Mouse (Mus musculus): ENCODE measurements around the gene Mindy1. TPM values are rescaled to one million over a fixed set of nuclear protein-coding genes. Genes with fewer than 3 reads are reported as not detected.
A peak's percentile ranks its signal among the peaks of the same experiment; 100 is the strongest.

The Mindy1 gene
- polyA plus RNA-seq, 1 experiment = 43.6 TPM

- Histone ChIP-seq H3K4me1 (ENCODE audit: control insufficient read depth, insufficient read depth, low read length) (peaks cover 10% of the 10 kb centered on the region), H3K27ac (ENCODE audit: insufficient read depth, low read length) (peak overlapping the region; percentile 21; the same call in 1 of the 2 replicates), H3K27me3 (ENCODE audit: control insufficient read depth, insufficient read depth, low read length, poor library complexity, severe bottlenecking) (no peaks in the 10 kb centered on the region), H3K4me3 (ENCODE audit: low read depth, low read length) (no peak overlapping the region), H3K36me3 (ENCODE audit: control insufficient read depth, insufficient read depth, low read length, poor library complexity, severe bottlenecking) (peaks cover 12% of the 10 kb centered on the region), H3K9ac (ENCODE audit: low read depth, poor library complexity, severe bottlenecking) (no peak overlapping the region), H3K9me3 (replicated peaks; ENCODE audit: control insufficient read depth, insufficient read depth, low read length, poor library complexity, severe bottlenecking) (no peaks in the 10 kb centered on the region)
- TF ChIP-seq EP300 (IDR thresholded peaks at IDR 0.05; ENCODE audit: insufficient read depth, low read depth, low read length) (no peak), POLR2A (IDR thresholded peaks at IDR 0.05; ENCODE audit: insufficient read depth, low read length) (no peak), CTCF (IDR thresholded peaks at IDR 0.05; ENCODE audit: low read depth, low read length) (peak; percentile 53)
Observed at GRCm38 (mm10) chr3:95296103-95296469, 14.9 kb downstream of the Mindy1 start.

DNA sequence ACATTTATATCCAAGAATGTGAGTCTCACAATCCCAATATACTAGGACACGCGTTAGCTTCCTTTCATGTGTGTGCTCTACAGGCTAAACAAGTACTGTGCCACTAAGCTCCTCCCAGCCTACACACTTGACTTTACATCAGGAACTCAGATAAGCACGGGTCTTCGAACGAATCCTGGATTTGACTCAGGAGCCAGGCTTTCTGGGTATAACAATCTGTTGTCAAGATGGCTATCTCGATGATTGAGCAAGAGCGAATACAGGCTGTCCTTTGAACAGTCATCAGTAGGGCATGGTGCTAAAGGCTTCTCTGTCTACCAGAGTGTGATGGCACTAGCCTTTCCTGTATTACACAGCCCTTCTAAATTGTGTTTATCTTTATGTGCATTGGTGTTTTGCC lies 16.9 kb downstream of the Mindy1 start:
- H3K36me3 ChIP-seq (ENCODE audit: control insufficient read depth, insufficient read depth, low read length, poor library complexity, severe bottlenecking) = peaks cover 7% of the 10 kb centered on the region; the same call in 1 of the 2 replicates
- TF ChIP-seq EP300 (IDR thresholded peaks at IDR 0.05; ENCODE audit: insufficient read depth, low read depth, low read length) (no peak), POLR2A (IDR thresholded peaks at IDR 0.05; ENCODE audit: insufficient read depth, low read length) (no peak), CTCF (IDR thresholded peaks at IDR 0.05; ENCODE audit: low read depth, low read length) (no peak)
- no peak overlapping the region for H3K4me3 ChIP-seq (ENCODE audit: low read depth, low read length)
- no peak overlapping the region for H3K27ac ChIP-seq (ENCODE audit: insufficient read depth, low read length)
- no peaks in the 10 kb centered on the region for H3K27me3 ChIP-seq (ENCODE audit: control insufficient read depth, insufficient read depth, low read length, poor library complexity, severe bottlenecking)
- H3K9ac ChIP-seq (ENCODE audit: low read depth, poor library complexity, severe bottlenecking) = no peak overlapping the region
- H3K9me3 ChIP-seq (replicated peaks; ENCODE audit: control insufficient read depth, insufficient read depth, low read length, poor library complexity, severe bottlenecking) = no peaks in the 10 kb centered on the region
- H3K4me1 ChIP-seq (ENCODE audit: control insufficient read depth, insufficient read depth, low read length) = peaks cover 6% of the 10 kb centered on the region

GRCm38 (mm10) chr3:95301204-95301796 lies 20.2 kb downstream of the Mindy1 start:
- Histone ChIP-seq H3K4me1 (ENCODE audit: control insufficient read depth, insufficient read depth, low read length) (no peaks in the 10 kb centered on the region), H3K9ac (ENCODE audit: low read depth, poor library complexity, severe bottlenecking) (no peak overlapping the region), H3K27me3 (ENCODE audit: control insufficient read depth, insufficient read depth, low read length, poor library complexity, severe bottlenecking) (no peaks in the 10 kb centered on the region), H3K27ac (ENCODE audit: insufficient read depth, low read length) (no peak overlapping the region), H3K4me3 (ENCODE audit: low read depth, low read length) (no peak overlapping the region), H3K9me3 (replicated peaks; ENCODE audit: control insufficient read depth, insufficient read depth, low read length, poor library complexity, severe bottlenecking) (no peaks in the 10 kb centered on the region), H3K36me3 (ENCODE audit: control insufficient read depth, insufficient read depth, low read length, poor library complexity, severe bottlenecking) (no peaks in the 10 kb centered on the region)
- TF ChIP-seq POLR2A (IDR thresholded peaks at IDR 0.05; ENCODE audit: insufficient read depth, low read length) (no peak), EP300 (IDR thresholded peaks at IDR 0.05; ENCODE audit: insufficient read depth, low read depth, low read length) (no peak), CTCF (IDR thresholded peaks at IDR 0.05; ENCODE audit: low read depth, low read length) (no peak)

GRCm38 (mm10) chr3:95306244-95306643 lies 25.1 kb downstream of the Mindy1 start:
- no peak overlapping the region for H3K27ac ChIP-seq (ENCODE audit: insufficient read depth, low read length)
- H3K27me3 ChIP-seq (ENCODE audit: control insufficient read depth, insufficient read depth, low read length, poor library complexity, severe bottlenecking) = no peaks in the 10 kb centered on the region
- H3K36me3 ChIP-seq (ENCODE audit: control insufficient read depth, insufficient read depth, low read length, poor library complexity, severe bottlenecking) = no peaks in the 10 kb centered on the region
- TF ChIP-seq POLR2A (IDR thresholded peaks at IDR 0.05; ENCODE audit: insufficient read depth, low read length) (no peak), CTCF (IDR thresholded peaks at IDR 0.05; ENCODE audit: low read depth, low read length) (no peak), EP300 (IDR thresholded peaks at IDR 0.05; ENCODE audit: insufficient read depth, low read depth, low read length) (no peak)
- H3K4me1 ChIP-seq (ENCODE audit: control insufficient read depth, insufficient read depth, low read length) = peaks cover 5% of the 10 kb centered on the region
- H3K9ac ChIP-seq (ENCODE audit: low read depth, poor library complexity, severe bottlenecking) = no peak overlapping the region
- H3K4me3 ChIP-seq (ENCODE audit: low read depth, low read length) = no peak overlapping the region
- no peaks in the 10 kb centered on the region for H3K9me3 ChIP-seq (replicated peaks; ENCODE audit: control insufficient read depth, insufficient read depth, low read length, poor library complexity, severe bottlenecking)

DNA sequence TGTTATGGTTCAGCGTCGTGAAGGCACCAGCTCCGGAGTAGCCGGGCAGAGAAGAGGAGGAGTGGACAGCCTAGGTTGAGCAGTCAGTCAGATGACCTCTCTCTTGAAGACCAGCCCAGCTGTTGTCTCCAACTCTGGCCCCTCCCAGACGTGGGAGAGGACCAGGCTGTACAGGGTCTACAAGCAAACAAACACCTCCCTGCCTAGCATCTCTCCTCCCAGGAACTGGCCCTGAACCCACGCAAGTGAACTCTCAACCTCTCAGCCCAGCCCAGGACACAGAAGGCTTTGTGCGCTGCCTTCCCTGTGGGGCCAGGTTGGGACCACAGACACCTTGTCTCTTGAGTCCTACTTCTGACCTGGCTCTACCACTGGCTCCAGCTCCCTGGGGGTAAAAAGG lies 26.0 kb downstream of the Mindy1 start, which contains the start of gene Anxa9:
Anxa9 (minus strand) TSS at position 77 of the 400 bp plus-strand sequence.
- Histone ChIP-seq H3K27ac (ENCODE audit: insufficient read depth, low read length) (peak within 1 kb of the TSS; percentile 68), H3K4me1 (ENCODE audit: control insufficient read depth, insufficient read depth, low read length) (peaks cover 5% of the 10 kb centered on the region), H3K4me3 (ENCODE audit: low read depth, low read length) (no peak within 1 kb of the TSS), H3K9me3 (replicated peaks; ENCODE audit: control insufficient read depth, insufficient read depth, low read length, poor library complexity, severe bottlenecking) (no peaks in the 10 kb centered on the region), H3K36me3 (ENCODE audit: control insufficient read depth, insufficient read depth, low read length, poor library complexity, severe bottlenecking) (no peaks in the 10 kb centered on the region), H3K27me3 (ENCODE audit: control insufficient read depth, insufficient read depth, low read length, poor library complexity, severe bottlenecking) (no peaks in the 10 kb centered on the region), H3K9ac (ENCODE audit: low read depth, poor library complexity, severe bottlenecking) (no peak within 1 kb of the TSS)
- no peak for TF ChIP-seq CTCF (IDR thresholded peaks at IDR 0.05; ENCODE audit: low read depth, low read length)
- TF ChIP-seq POLR2A (IDR thresholded peaks at IDR 0.05; ENCODE audit: insufficient read depth, low read length) = no peak
- no peak for TF ChIP-seq EP300 (IDR thresholded peaks at IDR 0.05; ENCODE audit: insufficient read depth, low read depth, low read length)

- H3K9ac ChIP-seq (ENCODE audit: low read depth, poor library complexity, severe bottlenecking) = no peak overlapping the region
- no peak for TF ChIP-seq EP300 (IDR thresholded peaks at IDR 0.05; ENCODE audit: insufficient read depth, low read depth, low read length)
- TF ChIP-seq CTCF (IDR thresholded peaks at IDR 0.05; ENCODE audit: low read depth, low read length) = no peak
- TF ChIP-seq POLR2A (IDR thresholded peaks at IDR 0.05; ENCODE audit: insufficient read depth, low read length) = no peak
Observed at GRCm38 (mm10) chr3:95310496-95310895, 29.4 kb downstream of the Mindy1 start.

More at GRCm38 (mm10) chr3:95310496-95310895, 29.4 kb downstream of the Mindy1 start:
- Histone ChIP-seq H3K27ac (ENCODE audit: insufficient read depth, low read length) (no peak overlapping the region), H3K4me1 (ENCODE audit: control insufficient read depth, insufficient read depth, low read length) (peaks cover 5% of the 10 kb centered on the region), H3K9me3 (replicated peaks; ENCODE audit: control insufficient read depth, insufficient read depth, low read length, poor library complexity, severe bottlenecking) (no peaks in the 10 kb centered on the region), H3K4me3 (ENCODE audit: low read depth, low read length) (no peak overlapping the region), H3K36me3 (ENCODE audit: control insufficient read depth, insufficient read depth, low read length, poor library complexity, severe bottlenecking) (no peaks in the 10 kb centered on the region), H3K27me3 (ENCODE audit: control insufficient read depth, insufficient read depth, low read length, poor library complexity, severe bottlenecking) (no peaks in the 10 kb centered on the region)

All from ES-Bruce4 (cell line).